Mouse (Mus musculus) stomach, embryonic 14.5 days (tissue): ENCODE data around the gene Map4k1. TPM values are rescaled to one million over a fixed set of nuclear protein-coding genes. Genes with fewer than 3 reads are reported as not detected.
A peak's percentile ranks its signal among the peaks of the same experiment; 100 is the strongest.

ENCODE experiments used
- ATAC-seq: fragments of 200-750 bp; cut with Nextera tagmentation; 2 replicates; pipeline ENCODE4 v1.8.0; 2017; ENCODE audit warnings: low read depth, moderate TSS enrichment; ENCODE audit not compliant: insufficient number of reproducible peaks, insufficient read depth, low FRiP score
- H3K27ac ChIP-seq: fragments of 300-500 bp; sonication (generic); 2 replicates; pipeline ENCODE4 v1.5.1; 2014; ENCODE audit warnings: mild to moderate bottlenecking, low read length, moderate library complexity, mixed read lengths
- H3K27me3 ChIP-seq: fragments of 300-500 bp; sonication (generic); 2 replicates; pipeline ENCODE4 v1.6.1; 2014; ENCODE audit warnings: low read length, control low read depth, mixed read lengths; ENCODE audit not compliant: control insufficient read depth, insufficient read depth
- H3K36me3 ChIP-seq: fragments of 300-500 bp; sonication (generic); 2 replicates; pipeline ENCODE4 v1.6.1; 2014; ENCODE audit warnings: mild to moderate bottlenecking, control low read depth, low read length, moderate library complexity, mixed read lengths; ENCODE audit not compliant: control insufficient read depth, insufficient read depth
- H3K4me1 ChIP-seq: fragments of 300-500 bp; sonication (generic); 2 replicates; pipeline ENCODE4 v1.6.1; 2014; ENCODE audit warnings: low read length, control low read depth, mixed read lengths; ENCODE audit not compliant: control insufficient read depth, insufficient read depth
- H3K4me2 ChIP-seq: fragments of 300-500 bp; sonication (generic); replicated peaks from 2 replicates; pipeline ENCODE4 v1.6.1; 2014; ENCODE audit warnings: low read depth, low read length, control low read depth
- H3K4me3 ChIP-seq: fragments of 300-500 bp; sonication (generic); 2 replicates; pipeline ENCODE4 v1.5.1; 2014; ENCODE audit warnings: low read depth, low read length, control low read depth
- H3K9ac ChIP-seq: fragments of 300-500 bp; sonication (generic); replicated peaks from 2 replicates; pipeline ENCODE4 v1.6.1; 2014; ENCODE audit warnings: low read depth, mild to moderate bottlenecking, control low read depth, low read length, moderate library complexity, mixed read lengths
- H3K9me3 ChIP-seq: fragments of 300-500 bp; sonication (generic); 2 replicates; pipeline ENCODE4 v1.6.1; 2016; ENCODE audit warnings: low read depth, low read length, control low read depth; ENCODE audit not compliant: control insufficient read depth
- WGBS: fragments of 180-500 bp; shearing (Covaris S2); extraction: QIAGEN DNeasy Blood & Tissue Kit; methylation state at CpG from one replicate; pipeline ENCODE4 v1.1.7; 2014; 5-methylcytosine and 5-hydroxymethylcytosine counted together
- polyA plus RNA-seq: library from polyadenylated mRNA; unstranded; fragments of >200 nt; fragmentation: Nextera tagmentation; extraction: Ambion mirVana; gene quantifications from 2 replicates; pipeline ENCODE4 v1.2.1, GENCODE M21; 2014

The Map4k1 gene
- polyA plus RNA-seq, 1 experiment from 2014 or later, result 11.3 TPM

- Histone ChIP-seq H3K27me3 (peaks cover 24% of the 10 kb centered on the region), H3K9ac (no peak overlapping the region), H3K4me1 (peaks cover 8% of the 10 kb centered on the region; the same call in 1 of the 2 replicates), H3K27ac (no peak overlapping the region), H3K36me3 (no peaks in the 10 kb centered on the region), H3K4me2 (no peak overlapping the region), H3K4me3 (no peak overlapping the region), H3K9me3 (peaks cover 5% of the 10 kb centered on the region; the same call in 1 of the 2 replicates)
- no peak for ATAC-seq
- 85% methylated on average over 7 of the region's 7 CpGs for WGBS
Measured at GRCm38 (mm10) chr7:29017222-29017621, 35.4 kb downstream of the Map4k1 start.

GRCm38 (mm10) chr7:29019447-29020220, 37.8 kb downstream of the Map4k1 start:
- 3% methylated on average over 86 of the region's 88 CpGs for WGBS

GRCm38 (mm10) chr7:29022479-29022878, 40.6 kb downstream of the Map4k1 start:
- Histone ChIP-seq H3K4me3 (no peak overlapping the region), H3K27me3 (peaks cover 24% of the 10 kb centered on the region), H3K27ac (no peak overlapping the region), H3K9ac (no peak overlapping the region), H3K36me3 (no peaks in the 10 kb centered on the region), H3K9me3 (no peaks in the 10 kb centered on the region; the same call in 1 of the 2 replicates), H3K4me2 (no peak overlapping the region), H3K4me1 (peaks cover 8% of the 10 kb centered on the region; the same call in 1 of the 2 replicates)
- no peak for ATAC-seq
- whole genome bisulfite sequencing, result 83% methylated on average over 8 of the region's 8 CpGs

More at GRCm38 (mm10) chr7:29019447-29020220, 37.8 kb downstream of the Map4k1 start:
- H3K9me3 ChIP-seq, result peaks cover 5% of the 10 kb centered on the region; the same call in 1 of the 2 replicates
- no peak for ATAC-seq
- peak overlapping the region; percentile 32 for H3K4me3 ChIP-seq
- H3K4me2 ChIP-seq, result peak overlapping the region; percentile 76
- no peak overlapping the region for H3K27ac ChIP-seq
- H3K27me3 ChIP-seq, result peaks cover 24% of the 10 kb centered on the region
- H3K9ac ChIP-seq, result 0 out of 2 replicates have a peak overlapping the region, but pooled peaks have one; percentile 10
- H3K36me3 ChIP-seq, result no peaks in the 10 kb centered on the region
- peaks cover 8% of the 10 kb centered on the region; the same call in 1 of the 2 replicates for H3K4me1 ChIP-seq

DNA sequence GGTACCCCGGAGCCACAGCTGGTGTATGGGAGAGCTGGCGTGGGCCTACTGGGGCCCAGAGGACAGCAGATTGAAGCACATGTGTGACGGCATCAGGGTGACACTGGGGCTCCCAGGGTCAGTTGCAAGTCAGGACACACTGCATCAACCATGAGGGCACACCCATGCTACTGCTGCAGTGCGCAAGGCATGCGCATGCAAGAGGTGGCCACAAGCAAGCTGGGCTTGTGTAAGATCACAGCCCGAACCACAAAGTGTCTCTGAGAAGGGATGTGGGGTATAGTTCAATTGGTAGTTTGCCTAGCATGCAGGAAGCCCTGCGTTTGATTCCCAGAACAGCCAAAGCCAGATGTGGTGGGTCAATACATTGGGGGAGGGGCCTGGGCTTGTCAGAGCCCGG, 41.7 kb downstream of the Map4k1 start:
- H3K9ac ChIP-seq, result no peak overlapping the region
- peaks cover 8% of the 10 kb centered on the region; the same call in 1 of the 2 replicates for H3K4me1 ChIP-seq
- no peak overlapping the region for H3K27ac ChIP-seq
- WGBS, result 87% methylated on average over 8 of the region's 8 CpGs
- no peaks in the 10 kb centered on the region for H3K36me3 ChIP-seq
- H3K27me3 ChIP-seq, result peaks cover 23% of the 10 kb centered on the region
- H3K4me2 ChIP-seq, result no peak overlapping the region
- H3K4me3 ChIP-seq, result no peak overlapping the region
- no peak for ATAC-seq
- H3K9me3 ChIP-seq, result no peaks in the 10 kb centered on the region; the same call in 1 of the 2 replicates

- Histone ChIP-seq H3K36me3 (no peaks in the 10 kb centered on the region), H3K27me3 (peaks cover 2% of the 10 kb centered on the region; the same call in 1 of the 2 replicates), H3K27ac (no peak overlapping the region), H3K4me3 (no peak overlapping the region), H3K9me3 (no peaks in the 10 kb centered on the region), H3K4me2 (no peak overlapping the region), H3K9ac (no peak overlapping the region), H3K4me1 (no peaks in the 10 kb centered on the region)
- 80% methylated on average over 7 of the region's 7 CpGs for WGBS
- ATAC-seq, result no peak
Measured at GRCm38 (mm10) chr7:29025566-29025965, 43.7 kb downstream of the Map4k1 start.

- ATAC-seq, result no peak
Measured at GRCm38 (mm10) chr7:29026195-29026594, 44.3 kb downstream of the Map4k1 start.

GRCm38 (mm10) chr7:29026811-29027210, 45.0 kb downstream of the Map4k1 start:
- Histone ChIP-seq H3K27me3 (no peaks in the 10 kb centered on the region), H3K27ac (no peak overlapping the region), H3K36me3 (no peaks in the 10 kb centered on the region), H3K4me1 (no peaks in the 10 kb centered on the region), H3K4me3 (no peak overlapping the region), H3K9me3 (no peaks in the 10 kb centered on the region), H3K9ac (no peak overlapping the region), H3K4me2 (no peak overlapping the region)
- ATAC-seq, result no peak
- 78% methylated on average over 4 of the region's 4 CpGs for WGBS

More at GRCm38 (mm10) chr7:29026195-29026594, 44.3 kb downstream of the Map4k1 start:
- Histone ChIP-seq H3K27me3 (no peaks in the 10 kb centered on the region), H3K4me2 (no peak overlapping the region), H3K4me3 (no peak overlapping the region), H3K9ac (no peak overlapping the region), H3K27ac (no peak overlapping the region), H3K4me1 (no peaks in the 10 kb centered on the region), H3K36me3 (no peaks in the 10 kb centered on the region), H3K9me3 (no peaks in the 10 kb centered on the region)
- 88% methylated on average over 5 of the region's 5 CpGs for WGBS

DNA sequence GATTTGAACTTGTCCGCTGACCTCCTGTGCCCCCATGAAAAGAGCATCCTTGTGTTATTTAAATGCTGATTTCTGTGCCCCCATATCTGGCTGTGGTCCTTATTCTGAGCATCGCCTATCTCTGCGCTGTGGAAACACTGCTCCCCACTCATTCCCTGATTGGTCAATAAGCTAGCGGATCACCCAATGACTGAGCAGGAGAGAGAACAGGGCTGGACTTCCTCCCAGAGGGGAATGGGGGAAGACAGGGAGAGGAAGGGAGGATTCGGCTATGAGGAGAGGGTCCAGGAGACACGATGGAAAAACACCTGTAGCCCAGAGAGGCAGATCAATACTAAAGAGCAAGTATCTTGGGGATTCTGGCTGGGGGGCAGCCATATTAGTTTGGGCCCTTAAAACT, 46.9 kb downstream of the Map4k1 start:
- no peak overlapping the region for H3K27ac ChIP-seq
- H3K9ac ChIP-seq, result no peak overlapping the region
- ATAC-seq, result no peak
- H3K4me1 ChIP-seq, result no peaks in the 10 kb centered on the region
- no peaks in the 10 kb centered on the region for H3K36me3 ChIP-seq
- no peaks in the 10 kb centered on the region for H3K9me3 ChIP-seq
- H3K4me2 ChIP-seq, result no peak overlapping the region
- 80% methylated on average over 6 of the region's 6 CpGs for WGBS
- H3K4me3 ChIP-seq, result no peak overlapping the region
- H3K27me3 ChIP-seq, result no peaks in the 10 kb centered on the region
